Mouse (Mus musculus): ENCODE results near the gene Chpt1.

DNA sequence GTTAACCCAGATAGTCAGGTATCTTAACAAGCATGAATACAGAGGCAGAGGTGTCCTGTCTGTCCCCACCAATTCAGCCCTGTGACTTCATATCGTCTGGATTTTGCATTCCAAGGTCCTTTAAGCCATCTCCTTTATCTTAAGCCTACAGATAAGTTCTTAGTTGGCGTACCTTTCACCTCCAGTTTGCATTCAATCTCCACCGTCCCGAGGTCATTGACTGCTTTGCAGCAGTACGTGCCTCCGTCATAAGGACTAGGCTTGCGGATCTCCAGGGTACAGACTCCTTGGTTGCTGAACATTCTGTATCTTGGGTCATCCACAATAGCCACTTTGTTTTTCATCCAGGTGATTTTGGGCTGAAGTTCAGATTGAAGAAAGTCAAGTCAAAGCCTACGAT lies 18.9 kb upstream of the Chpt1 start:
- TF ChIP-seq CTCF (IDR thresholded peaks at IDR 0.05; ENCODE audit: insufficient read depth, low read length) (no peak), POLR2A (IDR thresholded peaks at IDR 0.05; ENCODE audit: borderline replicate concordance, extremely low read depth, low read depth, low read length) (no peak)
